Mouse (Mus musculus): ENCODE results near the gene Apba2.

Gene Apba2

DNA sequence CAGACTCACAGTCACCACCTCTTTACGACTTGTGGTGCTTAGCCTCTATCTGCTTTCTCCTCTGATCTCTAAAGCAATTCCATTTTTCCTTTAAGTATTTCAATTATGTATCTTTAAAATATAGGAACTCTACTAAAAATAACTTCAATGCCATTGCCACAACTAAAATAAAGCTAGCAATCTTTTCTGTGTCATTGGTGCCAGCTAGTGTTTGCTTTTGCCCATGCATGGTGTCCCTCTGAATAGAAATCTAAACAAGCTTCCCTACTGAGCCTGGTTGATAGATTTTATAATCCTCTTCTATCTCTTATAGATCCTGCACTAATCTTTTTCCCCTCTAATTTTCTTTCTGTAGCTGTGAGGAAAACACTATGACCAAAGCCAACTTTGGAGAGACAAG lies 222.9 kb downstream of the Apba2 start:
- no peak for DNase-seq (ENCODE audit: extremely low read depth, low read depth, low spot score)

DNA sequence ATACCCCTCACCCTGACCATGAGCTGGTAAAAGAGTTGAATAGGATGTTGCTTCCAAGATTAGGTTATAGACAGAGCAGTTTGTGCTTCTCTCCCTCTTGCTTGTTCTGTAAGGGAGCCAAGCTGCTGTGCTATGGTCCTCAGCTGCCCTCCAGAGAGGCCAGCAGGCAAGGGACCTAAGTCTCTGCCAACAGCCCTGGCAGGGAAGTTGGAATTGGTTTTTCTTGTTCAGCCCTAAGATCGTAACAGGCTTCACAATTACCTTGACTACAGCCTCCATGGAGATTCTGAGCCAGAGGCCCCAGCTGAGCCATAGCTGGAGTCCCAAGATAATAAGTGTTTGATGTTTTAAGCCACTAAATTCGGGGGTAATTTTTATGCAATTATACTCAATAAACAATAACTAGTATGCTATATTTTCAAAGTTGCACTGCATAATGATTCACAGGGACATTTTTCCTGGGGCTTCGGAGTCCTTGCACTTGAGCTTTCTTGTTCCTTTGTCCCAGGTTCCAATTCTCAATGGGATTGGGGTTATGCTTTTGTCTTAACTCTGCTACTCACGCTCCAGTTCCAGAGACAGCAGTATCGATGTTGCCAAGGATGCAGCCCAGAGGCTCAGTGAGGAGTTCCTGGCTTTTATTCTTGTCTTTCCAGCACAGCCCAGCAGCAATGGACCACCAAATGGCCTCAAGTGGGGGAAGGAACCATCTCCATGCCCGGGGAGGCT lies 224.6 kb downstream of the Apba2 start:
- DNase-seq (ENCODE audit: extremely low read depth, low read depth, low spot score) = no peak

DNA sequence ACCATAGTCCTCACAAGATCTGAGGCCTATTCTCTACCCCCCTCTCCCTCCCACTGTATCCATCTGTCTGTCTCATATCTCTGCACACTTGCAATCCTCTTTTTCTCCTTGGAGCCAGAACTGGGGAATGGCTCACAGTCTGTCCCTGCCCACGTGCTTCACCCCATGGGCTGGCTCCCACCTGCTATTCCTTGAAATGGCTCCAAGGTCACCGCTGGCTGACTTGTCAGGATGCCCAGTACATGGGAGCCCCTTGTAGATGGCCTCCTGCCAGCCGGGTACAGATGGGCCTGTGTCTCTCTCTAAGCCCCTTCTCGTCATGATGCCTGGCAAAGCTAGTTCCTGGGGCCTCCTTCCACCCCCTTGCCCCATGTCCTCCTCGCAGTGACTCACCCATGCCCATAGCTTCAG lies 226.7 kb downstream of the Apba2 start:
- no peak for DNase-seq (ENCODE audit: extremely low read depth, low read depth, low spot score)

DNA sequence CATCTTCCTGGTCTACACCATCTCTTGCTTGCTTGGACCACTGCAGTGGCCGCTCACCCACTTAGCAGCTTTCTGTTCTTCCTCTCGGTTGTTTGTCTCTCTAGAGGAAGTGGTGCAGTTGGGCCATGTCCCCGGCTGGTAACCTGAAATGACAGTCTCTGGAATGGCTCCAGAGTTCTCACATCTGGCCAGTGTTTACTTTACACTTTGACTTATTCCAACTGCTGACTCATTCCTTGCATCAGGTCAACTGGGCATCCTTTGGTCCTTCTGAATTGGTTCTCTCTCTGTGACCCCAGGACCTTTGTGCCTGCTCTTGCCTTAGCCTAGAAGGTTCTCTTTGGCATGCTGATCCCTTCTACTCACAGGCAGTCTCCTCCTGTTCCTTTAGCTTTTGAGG lies 227.3 kb downstream of the Apba2 start:
- DNase-seq (ENCODE audit: extremely low read depth, low read depth, low spot score) = no peak

DNA sequence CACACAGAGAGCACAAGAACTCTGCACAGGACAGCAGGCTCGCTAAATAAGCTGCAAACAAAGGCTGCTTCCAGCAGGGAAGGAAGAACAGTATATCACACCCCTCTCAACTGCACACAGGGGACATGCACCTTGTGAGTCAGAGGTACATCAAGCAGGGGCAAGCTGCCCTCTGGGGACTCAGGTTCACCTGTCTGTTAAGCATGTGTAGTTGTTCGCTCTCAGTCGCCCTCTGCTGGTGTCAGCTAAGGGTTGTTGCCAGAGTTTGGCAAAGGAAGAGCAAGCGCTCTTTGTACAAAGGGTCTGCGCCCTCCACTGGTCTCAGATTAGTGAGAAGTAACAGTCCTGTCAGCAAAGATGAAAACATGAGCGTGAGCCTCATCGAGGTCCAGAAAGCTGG lies 228.3 kb downstream of the Apba2 start:
- no peak for DNase-seq (ENCODE audit: extremely low read depth, low read depth, low spot score)

DNA sequence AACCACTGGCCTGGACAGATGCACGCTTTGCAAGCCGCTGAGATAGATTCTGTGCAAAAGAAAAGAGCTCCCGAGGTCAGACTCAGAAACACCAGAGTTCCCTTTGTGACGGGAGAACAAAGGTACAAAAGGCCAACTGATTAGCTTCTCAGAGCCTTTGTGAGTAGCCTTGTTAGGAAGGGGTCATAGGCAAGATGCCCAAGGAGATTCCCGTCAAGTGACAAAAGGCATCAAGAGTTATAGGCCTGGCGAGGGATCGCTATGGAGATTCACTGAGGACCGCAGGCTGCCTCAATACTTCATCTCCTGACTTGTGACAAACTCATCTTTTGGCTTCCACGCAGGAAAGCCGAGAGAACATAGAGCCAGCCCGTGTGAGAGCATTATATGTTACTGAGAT lies 237.6 kb downstream of the Apba2 start:
- DNase-seq (ENCODE audit: extremely low read depth, low read depth, low spot score) = no peak

DNA sequence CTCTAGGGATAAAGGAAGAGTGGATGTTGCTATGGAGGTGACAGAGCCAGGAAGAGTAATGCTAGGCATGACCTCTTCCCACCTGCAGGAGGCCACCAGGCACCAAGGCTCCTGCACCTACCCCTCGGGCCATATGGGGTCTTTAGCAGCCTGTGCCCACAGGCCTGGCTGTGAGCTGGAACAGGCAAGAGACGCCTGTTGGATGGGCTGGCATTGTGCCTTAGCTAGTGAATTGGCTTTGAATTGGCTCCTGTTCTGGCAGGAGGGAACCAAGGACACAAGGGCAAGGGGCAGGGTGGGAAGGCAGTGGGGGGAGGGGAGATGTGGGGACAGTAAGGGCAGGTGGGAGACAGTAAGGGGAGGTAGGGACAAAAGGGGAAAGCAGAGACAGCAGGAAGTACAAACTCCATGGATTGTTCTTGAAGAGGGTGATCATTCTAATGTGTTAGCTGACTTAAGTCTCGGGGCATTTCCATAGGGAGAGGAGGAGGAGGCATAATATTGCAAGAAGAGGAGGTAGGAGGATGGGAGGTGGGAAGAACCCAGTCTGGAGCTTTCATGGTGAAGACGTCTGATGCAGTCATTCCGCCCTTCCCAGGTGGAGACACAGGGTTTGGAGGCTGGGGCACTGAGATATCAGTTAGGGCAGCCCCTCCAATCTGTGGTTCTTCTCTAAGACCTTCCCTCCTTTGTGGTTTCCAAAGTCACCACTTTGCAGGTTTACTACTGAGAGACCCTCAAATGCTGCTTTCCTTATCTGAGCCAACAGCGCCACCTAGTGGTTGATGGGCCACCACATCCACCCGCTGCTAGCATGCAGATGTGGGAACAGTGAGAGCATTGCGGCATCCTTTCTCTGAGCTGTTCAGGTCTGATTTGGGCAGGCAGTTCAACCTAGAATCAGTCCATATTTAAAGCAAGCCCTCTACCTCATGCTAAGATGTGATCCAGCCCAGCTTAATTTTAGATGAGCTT lies 240.1 kb downstream of the Apba2 start:
- no peak for DNase-seq (ENCODE audit: extremely low read depth, low read depth, low spot score)

DNA sequence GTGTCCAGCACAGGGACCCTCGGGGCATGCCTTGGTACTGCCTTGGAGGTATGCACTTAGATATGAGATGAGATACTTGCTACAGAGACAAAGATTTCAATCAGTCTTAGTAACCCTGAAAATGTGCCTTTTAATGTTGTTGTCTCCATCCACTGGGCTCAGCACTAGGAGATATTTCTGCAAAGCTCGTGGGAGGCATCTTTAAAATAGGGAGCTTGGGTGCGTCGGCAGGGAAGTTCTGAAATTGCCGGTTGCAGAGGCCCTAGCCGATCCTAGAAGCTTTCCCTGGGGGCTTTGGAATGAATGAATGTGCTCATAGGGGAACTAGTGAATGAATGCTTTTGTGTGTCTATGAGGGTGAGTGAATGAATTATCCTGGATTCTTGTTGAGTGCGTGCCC lies 242.1 kb downstream of the Apba2 start:
- DNase-seq (ENCODE audit: extremely low read depth, low read depth, low spot score) = no peak

DNA sequence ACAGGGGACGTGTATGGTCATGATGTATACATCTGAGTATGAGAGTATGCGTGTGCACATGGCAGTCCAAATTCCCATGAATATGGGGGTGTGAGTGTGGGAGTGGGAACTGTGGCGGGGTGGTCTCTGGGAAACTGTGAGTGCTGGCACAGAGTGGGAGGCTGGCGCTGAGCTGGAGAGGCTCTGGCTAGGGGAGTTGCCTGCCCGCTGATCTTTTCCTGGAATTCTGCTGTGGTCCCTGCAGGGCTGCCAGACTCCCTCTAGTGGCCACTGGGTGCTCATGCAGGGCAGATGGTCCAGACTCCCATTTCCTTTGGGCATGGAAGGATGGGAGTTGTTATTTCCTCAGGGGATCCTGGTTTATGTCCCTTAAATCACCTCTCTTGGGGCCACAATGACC lies 250.0 kb downstream of the Apba2 start:
- no peak for DNase-seq (ENCODE audit: extremely low read depth, low read depth, low spot score)

DNA sequence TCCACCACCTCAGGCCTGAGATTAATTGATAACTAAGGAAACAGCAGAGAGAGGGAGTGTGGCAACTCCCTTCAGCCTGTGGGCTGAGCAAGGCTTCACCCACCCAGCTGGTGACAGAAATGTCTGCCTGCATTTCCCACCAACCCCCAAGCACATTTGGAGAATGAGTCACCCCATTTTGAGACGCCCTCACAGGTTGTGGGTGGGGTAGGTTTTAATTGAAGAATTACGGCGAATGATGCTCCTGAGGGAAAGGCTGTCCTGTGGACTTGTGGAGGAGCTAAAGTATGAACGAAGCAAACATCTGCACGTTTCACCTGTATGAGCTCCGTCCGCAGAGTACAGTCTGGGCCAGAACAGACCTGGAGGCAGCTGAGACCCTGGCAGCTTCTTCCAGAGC lies 250.6 kb downstream of the Apba2 start:
- DNase-seq (ENCODE audit: extremely low read depth, low read depth, low spot score) = no peak

DNA sequence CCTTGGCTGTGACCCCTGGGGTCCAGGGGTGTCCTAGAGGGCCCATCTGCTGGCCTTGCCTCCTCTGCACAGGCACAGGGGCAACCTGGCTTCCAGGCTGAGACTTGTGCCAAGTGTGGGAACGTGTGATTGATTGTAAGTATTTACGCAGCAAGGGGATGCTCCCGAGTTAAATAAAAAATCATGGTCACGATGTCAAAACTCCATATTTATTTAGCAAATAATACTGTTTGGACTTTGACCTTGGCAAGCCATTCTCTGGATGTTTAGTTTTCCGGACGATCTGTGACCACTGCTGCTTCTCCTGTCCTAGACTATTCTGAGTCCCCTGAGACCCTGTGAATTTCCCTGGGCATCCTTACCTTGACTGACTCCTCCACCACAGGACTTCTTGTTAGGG lies 252.2 kb downstream of the Apba2 start:
- DNase-seq (ENCODE audit: extremely low read depth, low read depth, low spot score) = no peak

DNA sequence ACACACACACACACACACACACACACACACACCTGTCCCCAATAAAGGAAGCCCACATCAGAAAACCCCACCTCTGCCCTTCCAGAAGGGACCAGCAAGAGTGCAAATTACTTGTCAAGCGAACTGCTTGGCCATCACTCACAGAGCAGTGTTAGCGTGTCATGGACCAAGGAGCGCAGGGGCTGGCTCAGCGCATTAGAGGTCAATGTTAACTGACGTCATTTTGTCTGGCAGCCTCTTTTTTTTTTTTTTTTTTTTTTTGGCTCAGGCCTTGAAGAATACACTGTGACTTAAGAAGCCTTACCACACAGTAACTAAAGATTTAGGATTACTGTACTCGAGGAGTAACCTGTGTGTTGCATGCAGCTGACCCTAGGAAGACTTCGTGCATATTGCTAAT lies 252.7 kb downstream of the Apba2 start:
- DNase-seq (ENCODE audit: extremely low read depth, low read depth, low spot score) = no peak

DNA sequence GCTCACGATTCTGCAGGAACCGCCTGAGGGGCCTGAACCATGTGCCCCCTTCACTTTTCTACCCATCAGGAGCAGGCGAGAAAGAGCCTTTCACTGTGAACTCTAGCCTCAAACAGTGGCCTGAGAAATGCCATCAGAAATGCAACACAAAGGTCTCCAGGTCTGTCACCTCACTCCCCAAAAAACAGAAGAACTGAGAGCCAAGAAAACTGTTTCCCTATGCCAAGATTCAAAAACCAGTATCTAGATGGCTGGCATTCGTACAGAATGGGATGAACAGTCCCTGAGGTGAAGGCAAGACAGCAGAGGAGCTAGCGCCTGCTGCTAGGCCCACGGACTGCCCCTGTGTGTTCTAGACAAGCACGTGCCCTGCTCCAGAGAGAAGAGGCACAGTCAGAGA lies 253.6 kb downstream of the Apba2 start:
- DNase-seq (ENCODE audit: extremely low read depth, low read depth, low spot score) = no peak

DNA sequence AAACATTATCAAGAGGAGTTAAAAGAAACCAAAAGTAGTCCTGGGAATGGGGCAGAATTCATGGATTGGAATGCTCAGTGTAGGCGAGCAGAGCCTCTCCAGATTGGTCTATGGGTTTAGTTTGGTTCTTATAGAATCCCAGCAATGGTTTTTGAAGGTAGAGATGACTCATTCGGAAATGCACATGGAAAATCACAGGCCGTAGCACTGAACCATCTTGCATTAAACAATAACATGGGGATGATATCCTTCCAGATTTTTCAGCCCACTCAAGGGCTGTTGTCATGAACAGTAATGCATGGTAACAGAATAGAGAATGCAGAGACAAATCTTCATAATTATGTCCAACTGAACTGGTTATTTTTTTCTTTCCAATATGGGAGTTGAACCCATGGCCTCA lies 264.1 kb downstream of the Apba2 start:
- no peak for DNase-seq (ENCODE audit: extremely low read depth, low read depth, low spot score)

DNA sequence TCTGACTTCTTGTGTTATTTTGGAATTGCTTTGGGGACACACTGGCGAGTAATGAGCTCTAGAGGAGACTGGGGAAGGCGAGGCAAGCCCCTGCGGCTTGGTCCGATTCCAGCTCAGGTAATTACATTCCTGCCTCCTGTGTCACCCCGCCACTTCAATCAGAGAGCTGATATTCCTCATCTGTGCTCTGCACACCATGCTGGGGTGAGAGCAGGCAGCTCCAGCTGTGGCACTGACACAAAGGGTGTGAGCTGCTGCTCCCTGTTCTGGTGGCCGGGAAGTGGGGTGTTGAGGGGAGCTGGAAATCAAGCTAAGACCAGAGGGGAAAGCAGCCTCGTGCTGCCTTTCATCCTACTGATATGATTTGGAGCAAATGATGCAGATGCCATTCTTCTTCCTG lies 268.3 kb downstream of the Apba2 start:
- no peak for DNase-seq (ENCODE audit: extremely low read depth, low read depth, low spot score)

DNA sequence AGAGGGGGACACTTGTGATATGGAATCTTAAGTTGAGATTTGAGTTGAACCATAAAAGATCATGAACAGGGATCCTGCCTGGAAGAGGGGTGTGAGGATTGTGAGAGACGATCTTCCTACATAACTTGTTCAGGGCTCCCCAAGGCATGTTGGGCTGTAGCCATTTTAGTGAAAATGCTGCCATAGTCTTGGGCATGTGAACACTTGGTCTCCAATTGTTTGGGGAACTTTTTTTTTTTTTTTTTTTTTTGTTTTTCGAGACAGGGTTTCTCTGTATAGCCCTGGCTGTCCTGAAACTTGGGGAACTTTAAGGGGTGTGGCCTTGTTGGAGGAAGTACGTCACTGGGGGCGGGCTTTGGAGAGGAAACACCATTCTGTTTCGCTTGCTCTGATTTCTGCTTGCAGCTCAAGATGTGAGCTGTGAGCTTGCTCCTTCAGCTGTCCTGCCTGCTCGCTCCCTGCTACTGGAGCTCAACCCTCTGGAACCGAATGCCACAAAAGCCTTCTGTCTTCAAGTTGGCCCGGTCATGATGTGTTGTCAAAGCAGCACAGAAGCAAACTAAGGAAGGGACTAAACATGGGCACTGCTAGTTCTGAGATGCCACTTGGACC lies 269.4 kb downstream of the Apba2 start:
- no peak for DNase-seq (ENCODE audit: extremely low read depth, low read depth, low spot score)

DNA sequence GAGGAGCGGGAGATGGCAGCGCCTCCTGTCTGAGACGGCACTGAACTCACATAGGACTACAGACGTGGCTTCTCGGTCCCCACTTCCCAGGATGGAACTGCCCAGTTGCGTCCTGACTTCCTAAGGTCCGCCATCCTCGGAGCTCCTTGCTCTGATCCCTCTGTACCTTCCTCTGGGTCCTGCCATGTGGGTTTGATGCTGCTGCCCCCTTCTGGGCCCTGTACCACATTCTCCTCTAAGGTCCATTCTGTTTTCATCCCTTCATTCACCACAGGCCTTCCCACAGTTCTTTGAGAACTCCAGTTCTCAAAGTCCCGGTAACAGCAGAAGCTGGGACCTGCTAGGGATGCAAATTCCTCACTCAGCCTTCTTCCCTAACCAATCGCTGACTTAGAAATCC lies 272.0 kb downstream of the Apba2 start:
- no peak for DNase-seq (ENCODE audit: extremely low read depth, low read depth, low spot score)

DNA sequence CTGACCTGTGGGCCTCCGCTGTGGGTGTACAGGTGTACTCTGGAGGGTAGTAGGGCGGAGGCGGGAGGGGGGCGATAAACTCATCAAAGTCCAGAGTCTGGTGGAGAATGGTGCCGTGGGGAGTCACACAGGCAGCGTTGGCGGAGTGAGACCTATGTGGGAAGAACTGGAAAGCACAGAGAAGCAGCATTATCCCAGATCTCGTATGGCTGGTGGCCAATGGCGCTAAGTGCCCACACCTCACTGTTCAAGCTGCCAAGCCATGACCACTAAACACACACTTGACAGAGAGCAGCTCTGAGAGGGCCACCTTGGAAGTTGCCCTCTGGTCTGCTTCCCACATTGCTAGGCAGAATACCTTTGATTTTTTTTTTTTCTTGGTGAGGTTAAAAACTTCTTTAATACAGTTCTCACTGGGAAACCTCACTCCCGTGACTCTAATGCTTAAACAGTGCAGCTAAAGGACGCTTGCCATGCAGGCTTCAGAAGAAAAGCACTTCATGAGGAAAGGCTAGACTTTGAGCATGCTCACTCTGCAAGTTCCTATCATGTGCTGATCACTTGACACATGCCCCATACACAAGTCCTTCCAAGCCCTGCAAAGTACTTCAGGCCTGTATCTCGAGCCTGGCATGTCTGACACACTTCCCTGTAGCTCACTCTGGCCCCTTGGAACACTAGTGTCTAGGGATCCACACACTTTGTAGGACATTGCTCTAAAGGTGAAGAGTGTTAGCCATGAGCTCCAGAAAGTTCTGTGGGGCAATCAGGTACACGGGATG lies 275.4 kb downstream of the Apba2 start:
- DNase-seq (ENCODE audit: extremely low read depth, low read depth, low spot score) = no peak

DNA sequence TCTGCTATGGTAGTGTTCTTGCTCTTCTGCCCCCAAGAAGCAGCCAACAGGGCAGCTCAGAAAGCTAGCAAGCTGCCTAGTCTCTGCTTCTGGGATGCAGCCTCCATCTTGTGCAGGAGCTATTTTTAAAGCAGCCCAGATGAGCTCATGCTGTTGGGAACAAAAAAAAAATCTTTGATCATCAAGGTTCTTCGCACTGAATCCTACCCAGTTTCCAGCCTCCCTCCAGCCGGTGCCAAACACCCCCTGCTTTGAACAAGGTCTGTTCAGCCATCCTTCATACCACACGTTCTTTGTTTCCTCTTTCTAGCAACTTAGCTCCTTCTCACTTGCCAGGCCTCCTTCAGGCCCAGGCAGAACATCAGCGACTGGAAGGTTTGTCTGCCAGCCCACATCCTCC lies 278.0 kb downstream of the Apba2 start:
- DNase-seq (ENCODE audit: extremely low read depth, low read depth, low spot score) = no peak

DNA sequence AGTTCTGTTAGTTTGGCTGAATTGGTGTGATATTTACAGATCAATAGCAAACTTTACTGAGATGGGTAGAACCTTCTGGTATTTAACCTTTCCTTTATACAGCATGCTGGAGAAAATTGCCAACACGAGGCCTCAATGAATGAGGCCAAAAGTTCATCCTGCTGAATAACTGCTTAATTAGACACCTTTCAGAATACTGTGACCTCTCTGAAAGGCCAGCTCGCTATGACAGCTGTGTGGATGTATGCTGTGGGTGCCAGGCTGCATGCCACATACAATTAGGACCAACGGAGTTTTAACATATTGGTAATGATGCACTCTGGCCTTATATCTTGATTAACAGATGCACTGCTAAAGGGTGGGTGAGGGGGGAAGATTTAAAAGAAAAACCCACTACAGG lies 283.5 kb downstream of the Apba2 start:
- DNase-seq (ENCODE audit: extremely low read depth, low read depth, low spot score) = no peak

DNA sequence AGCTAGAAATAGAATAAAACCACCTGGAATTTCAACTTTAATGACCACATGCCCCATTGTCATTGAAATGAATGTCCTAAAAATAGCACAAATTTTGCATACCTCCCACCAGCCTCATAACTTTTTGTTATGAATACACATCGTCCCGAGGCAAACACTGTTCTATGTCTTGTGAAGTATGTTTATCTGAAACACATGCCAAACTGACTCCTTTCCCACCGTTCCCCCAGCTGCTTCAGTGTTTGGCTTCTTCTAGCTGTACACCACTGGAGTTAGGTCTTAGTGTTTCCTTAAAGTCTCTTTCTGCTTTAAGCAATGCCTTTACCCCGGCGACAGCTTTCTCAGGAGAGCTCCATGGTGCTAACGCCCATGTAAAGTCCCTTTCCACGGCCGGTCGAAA lies 289.6 kb downstream of the Apba2 start:
- no peak for DNase-seq (ENCODE audit: extremely low read depth, low read depth, low spot score)

All from fat pad, adult 2 months (tissue).